Mouse (Mus musculus): ENCODE data around the gene Sertad3.

GRCm38 (mm10) chr7:27455273-27455672 lies 18.3 kb upstream of the Sertad3 start:
- no peak for TF ChIP-seq POLR2A (IDR thresholded peaks at IDR 0.05; ENCODE audit: insufficient read depth, low read depth, low read length)
- TF ChIP-seq CTCF (IDR thresholded peaks at IDR 0.05; ENCODE audit: insufficient read depth, low read depth, low read length): no peak

Measured in olfactory bulb, adult 2 months (tissue).